Mouse (Mus musculus) MEL-GATA-1-ER (cell line): ENCODE measurements around the gene Cacna1a.

Experiments
- DNase-seq: peaks from one replicate; pipeline ENCODE4 v3.0.0-alpha.2; 2012; ENCODE audit warnings: low read depth; ENCODE audit errors: extremely low read depth

The Cacna1a gene

GRCm38 (mm10) chr8:84635397-84636050 is 247.3 kb downstream of the Cacna1a start:
- no peak for DNase-seq

GRCm38 (mm10) chr8:84636051-84636691 is 247.9 kb downstream of the Cacna1a start:
- no peak for DNase-seq

- DNase-seq: no peak
These were observed 249.8 kb downstream of the Cacna1a start for GRCm38 (mm10) chr8:84637946-84638554.

GRCm38 (mm10) chr8:84638555-84639161 is 250.4 kb downstream of the Cacna1a start:
- no peak for DNase-seq

GRCm38 (mm10) chr8:84639162-84640009 is 251.1 kb downstream of the Cacna1a start:
- no peak for DNase-seq

GRCm38 (mm10) chr8:84640010-84640588 is 251.9 kb downstream of the Cacna1a start:
- no peak for DNase-seq

- DNase-seq: no peak
These were observed 252.5 kb downstream of the Cacna1a start for GRCm38 (mm10) chr8:84640617-84641294.

- no peak for DNase-seq
These were observed 253.5 kb downstream of the Cacna1a start for GRCm38 (mm10) chr8:84641578-84642361.

- DNase-seq: no peak
These were observed 254.8 kb downstream of the Cacna1a start for GRCm38 (mm10) chr8:84643019-84643418.

GRCm38 (mm10) chr8:84646800-84647199 is 258.6 kb downstream of the Cacna1a start:
- DNase-seq: no peak

- DNase-seq: peak; percentile 94
These were observed 259.2 kb downstream of the Cacna1a start for GRCm38 (mm10) chr8:84647461-84647901.

GRCm38 (mm10) chr8:84650213-84650612 is 262.0 kb downstream of the Cacna1a start:
- DNase-seq: no peak

GRCm38 (mm10) chr8:84653092-84653631 is 264.9 kb downstream of the Cacna1a start:
- DNase-seq: no peak

- no peak for DNase-seq
These were observed 266.4 kb downstream of the Cacna1a start for GRCm38 (mm10) chr8:84654597-84654996.

GRCm38 (mm10) chr8:84655336-84656190 is 267.3 kb downstream of the Cacna1a start:
- no peak for DNase-seq

- no peak for DNase-seq
These were observed 267.9 kb downstream of the Cacna1a start for GRCm38 (mm10) chr8:84656191-84656525.

- DNase-seq: no peak
These were observed 268.4 kb downstream of the Cacna1a start for GRCm38 (mm10) chr8:84656641-84657126.

GRCm38 (mm10) chr8:84657203-84657602 is 269.0 kb downstream of the Cacna1a start:
- DNase-seq: no peak
